ENCODE assay signal across 7 mouse cellular contexts in genomic region chr11:3287921-3288320, GRCm38 (mm10). TPM values are rescaled to one million over a fixed set of nuclear protein-coding genes. Genes with fewer than 3 reads are reported as not detected.
A peak's percentile ranks its signal among the peaks of the same experiment; 100 is the strongest.
DNase-seq lines count a peak whose midpoint lies in the region; ATAC-seq and TF ChIP-seq lines count a peak whose summit lies in the region.

No protein-coding gene starts in this region.

- H3K9me3 ChIP-seq in E14TG2a.4 (ENCODE audit: low read length) = peaks cover 12% of the 10 kb centered on the region
- no peaks in the 10 kb centered on the region for H3K9me3 ChIP-seq in embryonic facial prominence, embryonic 10.5 days
- no peaks in the 10 kb centered on the region for H3K9me3 ChIP-seq in intestine, embryonic 16.5 days (ENCODE audit: control insufficient read depth, low read length)
- no peaks in the 10 kb centered on the region for H3K9me3 ChIP-seq in liver, embryonic 15.5 days (replicated peaks)

- DNase-seq in embryonic facial prominence, embryonic 10.5 days (ENCODE audit: low spot score) = no peak
- no peak for DNase-seq in yolk sac, embryonic 10.5 days (ENCODE audit: low spot score)
- no peak for DNase-seq in retina, embryonic 14.5 days (ENCODE audit: low spot score)
- DNase-seq in layer of hippocampus, postnatal 10 days (ENCODE audit: low spot score in 2 of 2) = no peak

- H3K27me3 ChIP-seq in E14TG2a.4 (ENCODE audit: insufficient read depth, low read length) = no peaks in the 10 kb centered on the region
- H3K27me3 ChIP-seq in embryonic facial prominence, embryonic 10.5 days (replicated peaks; ENCODE audit: low read depth, poor library complexity, severe bottlenecking) = no peaks in the 10 kb centered on the region
- H3K27me3 ChIP-seq in intestine, embryonic 16.5 days (replicated peaks; ENCODE audit: control insufficient read depth, insufficient read depth, low read length) = no peaks in the 10 kb centered on the region
- peaks cover 21% of the 10 kb centered on the region for H3K27me3 ChIP-seq in liver, embryonic 15.5 days

- TF ChIP-seq CTCF in E14TG2a.4 (conservative IDR thresholded peaks at IDR 0.05; ENCODE audit: low read length) = no peak

- H3K27ac ChIP-seq in embryonic facial prominence, embryonic 10.5 days (replicated peaks) = peak overlapping the region; percentile 100
- no peak overlapping the region for H3K27ac ChIP-seq in intestine, embryonic 16.5 days (ENCODE audit: low read length)
- H3K27ac ChIP-seq in liver, embryonic 15.5 days (replicated peaks) = no peak overlapping the region

- peak overlapping the region; percentile 98 for H3K4me2 ChIP-seq in intestine, embryonic 16.5 days (ENCODE audit: low read depth, low read length)
- peak overlapping the region; percentile 100 for H3K4me2 ChIP-seq in liver, embryonic 15.5 days

- H3K4me3 ChIP-seq in E14TG2a.4 (replicated peaks; ENCODE audit: low read length) = peak overlapping the region; percentile 90
- peak overlapping the region; percentile 92 for H3K4me3 ChIP-seq in embryonic facial prominence, embryonic 10.5 days
- H3K4me3 ChIP-seq in intestine, embryonic 16.5 days (ENCODE audit: low read length) = no peak overlapping the region
- no peak overlapping the region for H3K4me3 ChIP-seq in liver, embryonic 15.5 days (replicated peaks)

- no peak for ATAC-seq in intestine, embryonic 16.5 days
- ATAC-seq in liver, embryonic 15.5 days (ENCODE audit: insufficient read depth) = no peak

- peaks cover 18% of the 10 kb centered on the region for H3K4me1 ChIP-seq in E14TG2a.4 (replicated peaks; ENCODE audit: low read depth, low read length)
- peaks cover 25% of the 10 kb centered on the region for H3K4me1 ChIP-seq in embryonic facial prominence, embryonic 10.5 days
- peaks cover 10% of the 10 kb centered on the region for H3K4me1 ChIP-seq in intestine, embryonic 16.5 days (ENCODE audit: control insufficient read depth, insufficient read depth, low read length)
- H3K4me1 ChIP-seq in liver, embryonic 15.5 days (replicated peaks) = peaks cover 53% of the 10 kb centered on the region

- WGBS in embryonic facial prominence, embryonic 10.5 days = 64% methylated on average over 5 of the region's 5 CpGs
- 54% methylated on average over 5 of the region's 5 CpGs for WGBS in intestine, embryonic 16.5 days
- 46% methylated on average over 5 of the region's 5 CpGs for WGBS in liver, embryonic 15.5 days (ENCODE audit: insufficient replicate concordance)

- H3K36me3 ChIP-seq in E14TG2a.4 (ENCODE audit: insufficient read depth, low read length) = peaks cover 15% of the 10 kb centered on the region
- H3K36me3 ChIP-seq in embryonic facial prominence, embryonic 10.5 days (replicated peaks) = peaks cover 18% of the 10 kb centered on the region
- no peaks in the 10 kb centered on the region for H3K36me3 ChIP-seq in intestine, embryonic 16.5 days (ENCODE audit: control insufficient read depth, insufficient read depth, low read length)
- H3K36me3 ChIP-seq in liver, embryonic 15.5 days (replicated peaks) = no peaks in the 10 kb centered on the region

- H3K9ac ChIP-seq in intestine, embryonic 16.5 days (ENCODE audit: low read depth, low read length) = peak overlapping the region; percentile 99
- H3K9ac ChIP-seq in liver, embryonic 15.5 days = 0 out of 2 replicates have a peak overlapping the region, but pooled peaks have one; percentile 81

RNA-seq across cellular contexts. Expression of gene Patz1, which starts 0.8 kb away (rescaled TPM):
- polyA plus RNA-seq in embryonic facial prominence, embryonic 10.5 days (2016; fragmentation: Nextera tagmentation; extraction: Ambion mirVana) = 91.5 and 96.8 TPM in 2 replicates
- polyA plus RNA-seq in intestine, embryonic 16.5 days (2015; fragmentation: Nextera tagmentation; extraction: Ambion mirVana) = 20.9 and 22.1 TPM in 2 replicates
- 11.5 and 12.6 TPM in 2 replicates for polyA plus RNA-seq in liver, embryonic 15.5 days (2015; fragmentation: Nextera tagmentation; extraction: Ambion mirVana)
- 10 to 100 TPM; 54.0 to 57.7 TPM for total RNA-seq in layer of hippocampus, postnatal 10 days (2021)

RNA-seq across cellular contexts. Expression of gene Drg1, which starts 21.7 kb away (rescaled TPM):
- 287 and 303 TPM in 2 replicates for polyA plus RNA-seq in embryonic facial prominence, embryonic 10.5 days (2016; fragmentation: Nextera tagmentation; extraction: Ambion mirVana)
- 179 and 194 TPM in 2 replicates for polyA plus RNA-seq in intestine, embryonic 16.5 days (2015; fragmentation: Nextera tagmentation; extraction: Ambion mirVana)
- 108 and 110 TPM in 2 replicates for polyA plus RNA-seq in liver, embryonic 15.5 days (2015; fragmentation: Nextera tagmentation; extraction: Ambion mirVana)
- total RNA-seq in layer of hippocampus, postnatal 10 days (2021) = 10 to 100 TPM; 94.5 to 98.3 TPM

RNA-seq across cellular contexts. Expression of gene Pik3ip1, which starts 42.3 kb away (rescaled TPM):
- polyA plus RNA-seq in embryonic facial prominence, embryonic 10.5 days (2016; fragmentation: Nextera tagmentation; extraction: Ambion mirVana) = 7.3 and 11.2 TPM in 2 replicates
- 7.3 and 8.8 TPM in 2 replicates for polyA plus RNA-seq in intestine, embryonic 16.5 days (2015; fragmentation: Nextera tagmentation; extraction: Ambion mirVana)
- polyA plus RNA-seq in liver, embryonic 15.5 days (2015; fragmentation: Nextera tagmentation; extraction: Ambion mirVana) = 1.3 and 1.4 TPM in 2 replicates
- total RNA-seq in layer of hippocampus, postnatal 10 days (2021) = 10 to 100 TPM; 27.0 to 27.4 TPM

Comparison
In these comparisons a context has a peak if more than half of its experiments do, and no peak if none do; other contexts are left out.
1. H3K4me3 ChIP-seq: peak in E14TG2a.4 (single experiment) and embryonic facial prominence, embryonic 10.5 days (single experiment); none in intestine, embryonic 16.5 days (single experiment) and liver, embryonic 15.5 days (single experiment).